Mouse (Mus musculus): Measurements from ENCODE around the gene Sec14l1. TPM values are rescaled to one million over a fixed set of nuclear protein-coding genes. Genes with fewer than 3 reads are reported as not detected.

Gene Sec14l1
- total and polyA plus RNA-seq, 3 experiments: 42.0 to 55.9 TPM; not detected in 1

DNA sequence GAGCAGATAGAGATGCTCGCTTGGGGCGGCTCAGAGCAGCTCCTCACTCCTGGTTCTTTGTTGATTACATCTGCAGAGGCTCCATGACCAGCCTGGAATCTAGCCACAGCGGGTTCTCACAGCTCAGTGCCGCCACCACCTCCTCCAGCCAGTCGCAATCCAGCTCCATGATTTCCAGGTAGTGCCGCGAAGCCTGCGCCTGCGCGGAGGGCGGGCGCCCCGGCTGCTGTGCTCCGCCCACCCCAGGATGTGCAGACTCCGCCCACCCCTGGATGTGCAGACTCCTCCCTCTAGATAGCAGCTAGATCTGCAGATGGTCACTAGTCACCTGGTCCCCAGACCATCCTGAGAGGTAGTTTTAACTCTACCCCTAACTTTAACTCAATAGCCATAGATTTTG, 41.8 kb downstream of the Sec14l1 start:
- no peaks in the 10 kb centered on the region for H3K9me3 ChIP-seq (replicated peaks; ENCODE audit: insufficient read depth, low read length)
- H3K9ac ChIP-seq (ENCODE audit: control insufficient read depth, low read depth, low read length, poor library complexity, severe bottlenecking): no peak overlapping the region
- H3K4me3 ChIP-seq (ENCODE audit: control insufficient read depth in 1 of 2, insufficient read depth in 1 of 2, low read depth in 2 of 2, low read length in 2 of 2): no peak overlapping the region
- no peaks in the 10 kb centered on the region for H3K27me3 ChIP-seq (ENCODE audit: control insufficient read depth in 1 of 2, insufficient read depth in 2 of 2, low read length in 2 of 2)
- H3K36me3 ChIP-seq (ENCODE audit: control insufficient read depth in 1 of 2, insufficient read depth in 2 of 2, low read length in 2 of 2): peaks cover 0 to 20% of the 10 kb centered on the region in 2 experiments; a peak in 3 of 4 replicates
- TF ChIP-seq MYC (IDR thresholded peaks at IDR 0.05; ENCODE audit: low read depth, low read length): no peak
- no peak for TF ChIP-seq E2F4 (IDR thresholded peaks at IDR 0.05; ENCODE audit: borderline replicate concordance, low read depth, low read length)
- DNase-seq (ENCODE audit: low read depth, low spot score): no peak
- H3K4me1 ChIP-seq (ENCODE audit: control insufficient read depth in 1 of 2, insufficient read depth in 2 of 2, low read length in 2 of 2): peaks cover 9 to 26% of the 10 kb centered on the region in 2 experiments
- H3K79me2 ChIP-seq (ENCODE audit: control insufficient read depth, insufficient read depth, low read length, poor library complexity): no peaks in the 10 kb centered on the region
- H3K27ac ChIP-seq (ENCODE audit: control insufficient read depth, low read depth, low read length): no peak overlapping the region

DNA sequence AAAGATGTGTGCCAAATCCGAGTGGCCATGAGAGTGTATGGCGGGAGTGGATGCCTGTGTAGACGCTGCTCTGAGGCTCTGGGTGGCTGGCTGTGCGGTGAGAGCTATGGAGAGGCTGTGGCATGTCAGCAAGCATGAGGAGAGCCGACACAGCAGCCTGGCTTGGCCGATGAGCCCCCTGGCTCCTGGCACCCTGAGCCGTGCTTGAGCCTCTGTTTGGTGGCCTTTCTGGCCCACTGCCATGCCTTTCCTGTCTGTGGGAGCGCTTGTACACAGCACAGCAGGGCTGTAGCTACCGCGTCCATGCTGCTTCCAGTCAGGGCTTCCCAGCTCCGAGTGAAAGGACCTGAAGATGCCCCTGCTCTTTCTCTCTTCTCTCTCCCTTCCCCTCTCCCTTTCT, 43.4 kb downstream of the Sec14l1 start:
- Histone ChIP-seq H3K9me3 (replicated peaks; ENCODE audit: insufficient read depth, low read length) (no peaks in the 10 kb centered on the region), H3K4me3 (ENCODE audit: control insufficient read depth in 1 of 2, insufficient read depth in 1 of 2, low read depth in 2 of 2, low read length in 2 of 2) (no peak overlapping the region), H3K36me3 (ENCODE audit: control insufficient read depth in 1 of 2, insufficient read depth in 2 of 2, low read length in 2 of 2) (peaks cover 0 to 5% of the 10 kb centered on the region in 2 experiments; a peak in 3 of 4 replicates), H3K4me1 (ENCODE audit: control insufficient read depth in 1 of 2, insufficient read depth in 2 of 2, low read length in 2 of 2) (peaks cover 0 to 10% of the 10 kb centered on the region in 2 experiments; a peak in 2 of 4 replicates), H3K27ac (ENCODE audit: control insufficient read depth, low read depth, low read length) (no peak overlapping the region), H3K9ac (ENCODE audit: control insufficient read depth, low read depth, low read length, poor library complexity, severe bottlenecking) (no peak overlapping the region), H3K79me2 (ENCODE audit: control insufficient read depth, insufficient read depth, low read length, poor library complexity) (no peaks in the 10 kb centered on the region), H3K27me3 (ENCODE audit: control insufficient read depth in 1 of 2, insufficient read depth in 2 of 2, low read length in 2 of 2) (no peaks in the 10 kb centered on the region)
- DNase-seq (ENCODE audit: low read depth, low spot score): no peak
- TF ChIP-seq HCFC1 (IDR thresholded peaks at IDR 0.05; ENCODE audit: low read depth, low read length): no peak
- TF ChIP-seq NRF1 (IDR thresholded peaks at IDR 0.05; ENCODE audit: insufficient read depth, low read depth, low read length, poor library complexity, severe bottlenecking): no peak
- no peak for TF ChIP-seq GATA1 (IDR thresholded peaks at IDR 0.05; ENCODE audit: low read depth, low read length)
- no peak for TF ChIP-seq CTCF (IDR thresholded peaks at IDR 0.05 in 2 of 3, conservative IDR thresholded peaks at IDR 0.05 in 1 of 3; ENCODE audit: control insufficient read depth in 1 of 3, insufficient read depth in 1 of 3, low read depth in 2 of 3, low read length in 3 of 3, poor library complexity in 1 of 3, severe bottlenecking in 1 of 3)
- TF ChIP-seq KAT2A (conservative IDR thresholded peaks at IDR 0.05; ENCODE audit: low read depth, low read length): no peak
- TF ChIP-seq RCOR1 (IDR thresholded peaks at IDR 0.05; ENCODE audit: low read depth, low read length): no peak
- no peak for TF ChIP-seq NELFE (IDR thresholded peaks at IDR 0.05; ENCODE audit: low read depth, low read length)
- no peak for TF ChIP-seq JUND (IDR thresholded peaks at IDR 0.05; ENCODE audit: low read depth, low read length)
- no peak for TF ChIP-seq ZKSCAN1 (IDR thresholded peaks at IDR 0.05; ENCODE audit: low read depth, low read length)
- TF ChIP-seq USF1 (IDR thresholded peaks at IDR 0.05; ENCODE audit: low read depth, low read length): no peak
- TF ChIP-seq POLR2A (IDR thresholded peaks at IDR 0.05; ENCODE audit: control insufficient read depth in 1 of 2, insufficient read depth in 1 of 2, low read depth in 1 of 2, low read length in 2 of 2, poor library complexity in 1 of 2): no peak
- no peak for TF ChIP-seq RAD21 (IDR thresholded peaks at IDR 0.05; ENCODE audit: low read depth, low read length)
- TF ChIP-seq BHLHE40 (IDR thresholded peaks at IDR 0.05; ENCODE audit: borderline replicate concordance, low read depth, low read length): no peak
- TF ChIP-seq ZNF384 (IDR thresholded peaks at IDR 0.05; ENCODE audit: low read depth, low read length): no peak
- no peak for TF ChIP-seq TBP (IDR thresholded peaks at IDR 0.05; ENCODE audit: low read depth, low read length)
- no peak for TF ChIP-seq MYB (IDR thresholded peaks at IDR 0.05; ENCODE audit: low read depth, low read length)
- TF ChIP-seq POLR2AphosphoS2 (IDR thresholded peaks at IDR 0.05; ENCODE audit: low read length): no peak
- TF ChIP-seq ZC3H11A (IDR thresholded peaks at IDR 0.05; ENCODE audit: low read depth, low read length): no peak
- no peak for TF ChIP-seq SIN3A (IDR thresholded peaks at IDR 0.05; ENCODE audit: low read length)
- no peak for TF ChIP-seq MAZ (IDR thresholded peaks at IDR 0.05; ENCODE audit: low read depth, low read length)

Data from MEL (cell line).